In genomic region chr4:136509857-136510256, GRCm38 (mm10) we compare ENCODE assay signal across 10 mouse cellular contexts. TPM values are rescaled to one million over a fixed set of nuclear protein-coding genes. Genes with fewer than 3 reads are reported as not detected.
DNase-seq lines count a peak whose midpoint lies in the region; ATAC-seq and TF ChIP-seq lines count a peak whose summit lies in the region.
"Had no signal": no experiment of that assay in that cellular context is flagged by ENCODE, and none has a peak within 500 bp of the region (broad histone marks: within the 10 kb centered on the region; RNA-seq: fewer than 3 reads in every experiment).

No protein-coding gene starts in this region.

- no peak overlapping the region for H3K27ac ChIP-seq in kidney, embryonic 16.5 days (ENCODE audit: low read length)
- no peak overlapping the region for H3K27ac ChIP-seq in forebrain, embryonic 16.5 days (ENCODE audit: low read length)
- H3K27ac ChIP-seq: hindbrain, embryonic 13.5 days; lung, embryonic 15.5 days had no signal

- CTCF ChIA-PET in Patski (lab: Charles Lee) = interaction anchor here (1.2 to 2.4 kb wide), 4 partner anchors 9 to 31 kb away, joined by 4 to 8 read pairs (median 6); no protein-coding TSS in a partner anchor

- POLR2A ChIA-PET in Patski (lab: Charles Lee) = no interaction called here

- TF ChIP-seq CTCF in Patski (IDR thresholded peaks at IDR 0.05) = peak; percentile 41

- in situ Hi-C loops in Patski (cut with MboI; ENCODE audit: low pct_unique_long_range_greater_than_20kb) = no loop called here

- no peak overlapping the region for H3K9ac ChIP-seq in kidney, embryonic 16.5 days (replicated peaks; ENCODE audit: low read length)
- no peak overlapping the region for H3K9ac ChIP-seq in forebrain, embryonic 16.5 days (replicated peaks; ENCODE audit: low read depth, low read length)
- H3K9ac ChIP-seq: hindbrain, embryonic 13.5 days; lung, embryonic 15.5 days had no signal

- H3K9me3 ChIP-seq in kidney, embryonic 16.5 days (ENCODE audit: low read length) = no peaks in the 10 kb centered on the region
- H3K9me3 ChIP-seq in forebrain, embryonic 16.5 days (ENCODE audit: control insufficient read depth, low read length) = no peaks in the 10 kb centered on the region
- H3K9me3 ChIP-seq: hindbrain, embryonic 13.5 days; lung, embryonic 15.5 days had no signal

- H3K4me3 ChIP-seq in kidney, embryonic 16.5 days (ENCODE audit: low read length) = no peak overlapping the region
- no peak overlapping the region for H3K4me3 ChIP-seq in forebrain, embryonic 16.5 days (replicated peaks; ENCODE audit: low read length)
- H3K4me3 ChIP-seq: erythroblast, embryonic 14.5 days; hindbrain, embryonic 13.5 days; lung, embryonic 15.5 days had no signal

- WGBS in kidney, embryonic 16.5 days = 80% methylated on average over 1 of the region's 1 CpGs
- WGBS in forebrain, embryonic 16.5 days = 79% methylated on average over 1 of the region's 1 CpGs

- peak; percentile 48 for DNase-seq in kidney, adult 18-20 months
- no peak for DNase-seq in Patski (ENCODE audit: low read depth, low spot score)
- DNase-seq in kidney, adult 8-10 months = peak; percentile 15 to 58
- DNase-seq in retina, postnatal 1 day = peak; percentile 30
- no peak for DNase-seq in frontal cortex, postnatal 10 days (ENCODE audit: low spot score in 2 of 2)

- H3K36me3 ChIP-seq in kidney, embryonic 16.5 days (ENCODE audit: insufficient read depth, low read length) = no peaks in the 10 kb centered on the region
- no peaks in the 10 kb centered on the region for H3K36me3 ChIP-seq in forebrain, embryonic 16.5 days (ENCODE audit: control insufficient read depth, insufficient read depth)
- H3K36me3 ChIP-seq: hindbrain, embryonic 13.5 days; lung, embryonic 15.5 days had no signal

- H3K4me2 ChIP-seq in kidney, embryonic 16.5 days (replicated peaks; ENCODE audit: low read depth, low read length) = no peak overlapping the region
- no peak overlapping the region for H3K4me2 ChIP-seq in forebrain, embryonic 16.5 days (ENCODE audit: low read length)
- H3K4me2 ChIP-seq: hindbrain, embryonic 13.5 days; lung, embryonic 15.5 days had no signal

- H3K4me1 ChIP-seq in kidney, embryonic 16.5 days (ENCODE audit: insufficient read depth, low read length) = peaks cover 20% of the 10 kb centered on the region
- no peaks in the 10 kb centered on the region for H3K4me1 ChIP-seq in forebrain, embryonic 16.5 days (replicated peaks; ENCODE audit: control insufficient read depth, insufficient read depth, low read length)

- no peak for ATAC-seq in kidney, embryonic 16.5 days (ENCODE audit: low FRiP score, low TSS enrichment)
- no peak for ATAC-seq in Patski
- no peak for ATAC-seq in forebrain, embryonic 16.5 days

- no peaks in the 10 kb centered on the region for H3K27me3 ChIP-seq in kidney, embryonic 16.5 days (ENCODE audit: insufficient read depth, low read length)
- no peaks in the 10 kb centered on the region for H3K27me3 ChIP-seq in Patski
- no peaks in the 10 kb centered on the region for H3K27me3 ChIP-seq in forebrain, embryonic 16.5 days (replicated peaks; ENCODE audit: control insufficient read depth, insufficient read depth, low read length)
- H3K27me3 ChIP-seq: hindbrain, embryonic 13.5 days; lung, embryonic 15.5 days had no signal

RNA-seq across cellular contexts. Expression of gene Luzp1, which starts 40.3 kb away (rescaled TPM):
- polyA plus RNA-seq in kidney, embryonic 16.5 days (2015; fragmentation: Nextera tagmentation; extraction: Ambion mirVana) = 131 and 152 TPM in 2 replicates
- 26.8 TPM for polyA plus RNA-seq in Patski (2021)
- 51.5 and 60.3 TPM in 2 replicates for polyA plus RNA-seq in forebrain, embryonic 16.5 days (2015; fragmentation: Nextera tagmentation; extraction: Ambion mirVana)

RNA-seq across cellular contexts. Expression of gene 6030445D17Rik, which starts 47.8 kb away (rescaled TPM):
- polyA plus RNA-seq in kidney, embryonic 16.5 days (2015; fragmentation: Nextera tagmentation; extraction: Ambion mirVana) = 0.35 and 0.46 TPM in 2 replicates
- polyA plus RNA-seq in Patski (2021) = 0.28 TPM
- polyA plus RNA-seq in forebrain, embryonic 16.5 days (2015; fragmentation: Nextera tagmentation; extraction: Ambion mirVana) = 0.15 TPM in 1 of 2 replicates, not detected in the other
- polyA plus RNA-seq: erythroblast, embryonic 14.5 days had no signal

Comparison
In these comparisons a context has a peak if more than half of its experiments do, and no peak if none do; other contexts are left out.
1. DNase-seq: peak in kidney, adult 18-20 months (single experiment), kidney, adult 8-10 months (2 of 2) and retina, postnatal 1 day (single experiment); none in Patski (single experiment) and frontal cortex, postnatal 10 days (0 of 2).